Mouse (Mus musculus): ENCODE measurements at regions not wholly inside any gene's neighbourhood (a gene's known extent, or its start where the extent isn't known, plus 50 kb on each side); places are given as distances from the start of the nearest gene placed in this dataset.

- Histone ChIP-seq H3K27me3 (replicated peaks) (no peaks in the 10 kb centered on the region), H3K36me3 (no peaks in the 10 kb centered on the region), H3K4me3 (no peak overlapping the region), H3K4me1 (peaks cover 3% of the 10 kb centered on the region; the same call in 1 of the 2 replicates), H3K9me3 (no peaks in the 10 kb centered on the region), H3K27ac (no peak overlapping the region), H3K4me2 (replicated peaks) (no peak overlapping the region), H3K9ac (no peak overlapping the region)
- WGBS = 75% methylated on average over 5 of the region's 5 CpGs
- no peak for ATAC-seq (ENCODE audit: low FRiP score, low read depth)
Observed at GRCm38 (mm10) chr9:47323051-47323450, 206.9 kb upstream of the Cadm1 start.

GRCm38 (mm10) chr9:47327575-47327974 is 202.4 kb upstream of the Cadm1 start:
- Histone ChIP-seq H3K27me3 (replicated peaks) (no peaks in the 10 kb centered on the region), H3K27ac (no peak overlapping the region), H3K4me2 (replicated peaks) (no peak overlapping the region), H3K9me3 (no peaks in the 10 kb centered on the region), H3K4me1 (peaks cover 3% of the 10 kb centered on the region; the same call in 1 of the 2 replicates), H3K36me3 (no peaks in the 10 kb centered on the region), H3K4me3 (no peak overlapping the region), H3K9ac (no peak overlapping the region)
- ATAC-seq (ENCODE audit: low FRiP score, low read depth) = peak; percentile 70; the same call in 1 of the 2 replicates
- WGBS = 99% methylated on average over 2 of the region's 2 CpGs

GRCm38 (mm10) chr9:47332929-47333328 is 197.0 kb upstream of the Cadm1 start:
- 60% methylated on average over 4 of the region's 4 CpGs for WGBS
- H3K9me3 ChIP-seq = no peaks in the 10 kb centered on the region
- no peak overlapping the region for H3K4me3 ChIP-seq
- no peaks in the 10 kb centered on the region for H3K36me3 ChIP-seq
- H3K9ac ChIP-seq = no peak overlapping the region
- no peak overlapping the region for H3K4me2 ChIP-seq (replicated peaks)
- H3K27ac ChIP-seq = no peak overlapping the region
- ATAC-seq (ENCODE audit: low FRiP score, low read depth) = no peak
- no peaks in the 10 kb centered on the region for H3K4me1 ChIP-seq
- H3K27me3 ChIP-seq (replicated peaks) = no peaks in the 10 kb centered on the region

GRCm38 (mm10) chr9:47338221-47338620 is 191.8 kb upstream of the Cadm1 start:
- no peaks in the 10 kb centered on the region for H3K9me3 ChIP-seq
- no peaks in the 10 kb centered on the region; the same call in 1 of the 2 replicates for H3K4me1 ChIP-seq
- H3K36me3 ChIP-seq = no peaks in the 10 kb centered on the region
- no peaks in the 10 kb centered on the region for H3K27me3 ChIP-seq (replicated peaks)
- no peak for ATAC-seq (ENCODE audit: low FRiP score, low read depth)
- H3K9ac ChIP-seq = no peak overlapping the region
- H3K27ac ChIP-seq = no peak overlapping the region
- no peak overlapping the region for H3K4me2 ChIP-seq (replicated peaks)
- WGBS = 59% methylated on average over 4 of the region's 4 CpGs
- no peak overlapping the region for H3K4me3 ChIP-seq

- H3K4me1 ChIP-seq = no peaks in the 10 kb centered on the region
- H3K27me3 ChIP-seq (replicated peaks) = no peaks in the 10 kb centered on the region; the same call in 1 of the 2 replicates
- no peak overlapping the region for H3K4me2 ChIP-seq (replicated peaks)
- no peak overlapping the region for H3K27ac ChIP-seq
- 86% methylated on average over 2 of the region's 2 CpGs for WGBS
- H3K9me3 ChIP-seq = no peaks in the 10 kb centered on the region
- no peaks in the 10 kb centered on the region for H3K36me3 ChIP-seq
- H3K4me3 ChIP-seq = no peak overlapping the region
- H3K9ac ChIP-seq = no peak overlapping the region
- no peak for ATAC-seq (ENCODE audit: low FRiP score, low read depth)
Observed at GRCm38 (mm10) chr9:47346527-47347111, 183.4 kb upstream of the Cadm1 start.

- Histone ChIP-seq H3K4me3 (no peak overlapping the region), H3K27ac (no peak overlapping the region), H3K4me1 (peaks cover 4% of the 10 kb centered on the region; the same call in 1 of the 2 replicates), H3K36me3 (no peaks in the 10 kb centered on the region), H3K27me3 (replicated peaks) (no peaks in the 10 kb centered on the region; the same call in 1 of the 2 replicates), H3K4me2 (replicated peaks) (no peak overlapping the region), H3K9ac (no peak overlapping the region), H3K9me3 (no peaks in the 10 kb centered on the region)
- 83% methylated on average over 5 of the region's 5 CpGs for WGBS
- ATAC-seq (ENCODE audit: low FRiP score, low read depth) = no peak
Observed at GRCm38 (mm10) chr9:47350301-47350700, 179.7 kb upstream of the Cadm1 start.

GRCm38 (mm10) chr9:47351036-47351435 is 178.9 kb upstream of the Cadm1 start:
- ATAC-seq (ENCODE audit: low FRiP score, low read depth) = no peak
- H3K36me3 ChIP-seq = no peaks in the 10 kb centered on the region
- no peak overlapping the region for H3K4me2 ChIP-seq (replicated peaks)
- peaks cover 4% of the 10 kb centered on the region; the same call in 1 of the 2 replicates for H3K4me1 ChIP-seq
- no peaks in the 10 kb centered on the region for H3K9me3 ChIP-seq
- 84% methylated on average over 6 of the region's 6 CpGs for WGBS
- H3K27ac ChIP-seq = no peak overlapping the region
- no peak overlapping the region for H3K4me3 ChIP-seq
- H3K9ac ChIP-seq = no peak overlapping the region
- no peaks in the 10 kb centered on the region; the same call in 1 of the 2 replicates for H3K27me3 ChIP-seq (replicated peaks)

GRCm38 (mm10) chr9:47353017-47353416 is 177.0 kb upstream of the Cadm1 start:
- no peak overlapping the region for H3K4me2 ChIP-seq (replicated peaks)
- no peak overlapping the region for H3K4me3 ChIP-seq
- no peaks in the 10 kb centered on the region; the same call in 1 of the 2 replicates for H3K27me3 ChIP-seq (replicated peaks)
- peaks cover 10% of the 10 kb centered on the region for H3K4me1 ChIP-seq
- H3K36me3 ChIP-seq = no peaks in the 10 kb centered on the region
- H3K9me3 ChIP-seq = no peaks in the 10 kb centered on the region
- WGBS = 25% methylated on average over 2 of the region's 2 CpGs
- H3K9ac ChIP-seq = no peak overlapping the region
- no peak overlapping the region for H3K27ac ChIP-seq
- no peak for ATAC-seq (ENCODE audit: low FRiP score, low read depth)

- H3K36me3 ChIP-seq = no peaks in the 10 kb centered on the region
- H3K27me3 ChIP-seq (replicated peaks) = no peaks in the 10 kb centered on the region; the same call in 1 of the 2 replicates
- no peak overlapping the region for H3K4me3 ChIP-seq
- 74% methylated on average over 5 of the region's 5 CpGs for WGBS
- ATAC-seq (ENCODE audit: low FRiP score, low read depth) = no peak
- H3K9ac ChIP-seq = no peak overlapping the region
- H3K27ac ChIP-seq = no peak overlapping the region
- peaks cover 15% of the 10 kb centered on the region for H3K4me1 ChIP-seq
- no peaks in the 10 kb centered on the region for H3K9me3 ChIP-seq
- H3K4me2 ChIP-seq (replicated peaks) = no peak overlapping the region
Observed at GRCm38 (mm10) chr9:47353972-47354371, 176.0 kb upstream of the Cadm1 start.

GRCm38 (mm10) chr9:47354423-47354822 is 175.6 kb upstream of the Cadm1 start:
- 93% methylated on average over 2 of the region's 2 CpGs for WGBS
- Histone ChIP-seq H3K27me3 (replicated peaks) (no peaks in the 10 kb centered on the region; the same call in 1 of the 2 replicates), H3K9ac (no peak overlapping the region), H3K4me3 (no peak overlapping the region), H3K4me2 (replicated peaks) (no peak overlapping the region), H3K36me3 (no peaks in the 10 kb centered on the region), H3K27ac (no peak overlapping the region), H3K4me1 (peaks cover 15% of the 10 kb centered on the region), H3K9me3 (no peaks in the 10 kb centered on the region)
- ATAC-seq (ENCODE audit: low FRiP score, low read depth) = no peak

GRCm38 (mm10) chr9:47354866-47355265 is 175.1 kb upstream of the Cadm1 start:
- H3K36me3 ChIP-seq = no peaks in the 10 kb centered on the region
- WGBS = 89% methylated on average over 9 of the region's 9 CpGs
- no peak overlapping the region for H3K4me3 ChIP-seq
- ATAC-seq (ENCODE audit: low FRiP score, low read depth) = no peak
- H3K4me2 ChIP-seq (replicated peaks) = no peak overlapping the region
- H3K27me3 ChIP-seq (replicated peaks) = no peaks in the 10 kb centered on the region; the same call in 1 of the 2 replicates
- peaks cover 15% of the 10 kb centered on the region for H3K4me1 ChIP-seq
- H3K9ac ChIP-seq = no peak overlapping the region
- H3K27ac ChIP-seq = no peak overlapping the region
- H3K9me3 ChIP-seq = no peaks in the 10 kb centered on the region

- peak; percentile 74 for ATAC-seq (ENCODE audit: low FRiP score, low read depth)
- Histone ChIP-seq H3K4me1 (peaks cover 21% of the 10 kb centered on the region), H3K4me3 (no peak overlapping the region), H3K27me3 (replicated peaks) (no peaks in the 10 kb centered on the region), H3K4me2 (replicated peaks) (no peak overlapping the region; the same call in 1 of the 2 replicates), H3K27ac (no peak overlapping the region), H3K9ac (no peak overlapping the region), H3K9me3 (no peaks in the 10 kb centered on the region), H3K36me3 (no peaks in the 10 kb centered on the region)
- WGBS = 56% methylated on average over 17 of the region's 17 CpGs
Observed at GRCm38 (mm10) chr9:47357756-47358399, 172.1 kb upstream of the Cadm1 start.

- Histone ChIP-seq H3K27me3 (replicated peaks) (no peaks in the 10 kb centered on the region), H3K9ac (no peak overlapping the region), H3K4me3 (no peak overlapping the region), H3K4me1 (peaks cover 21% of the 10 kb centered on the region), H3K36me3 (no peaks in the 10 kb centered on the region), H3K4me2 (replicated peaks) (no peak overlapping the region; the same call in 1 of the 2 replicates), H3K9me3 (no peaks in the 10 kb centered on the region), H3K27ac (no peak overlapping the region)
- no peak for ATAC-seq (ENCODE audit: low FRiP score, low read depth)
- 56% methylated on average over 4 of the region's 4 CpGs for WGBS
Observed at GRCm38 (mm10) chr9:47358400-47358767, 171.6 kb upstream of the Cadm1 start.
